Mouse (Mus musculus) myocyte (in vitro differentiated cells): Measurements from ENCODE around the gene Epha4. TPM values are rescaled to one million over a fixed set of nuclear protein-coding genes. Genes with fewer than 3 reads are reported as not detected.

Experiments
- H3K27me3 ChIP-seq: one replicate; pipeline ENCODE4 v1.6.1; 2011; ENCODE audit not compliant: control insufficient read depth, insufficient read depth, insufficient read length
- H3K36me3 ChIP-seq: one replicate; pipeline ENCODE4 v1.6.1; 2011; ENCODE audit not compliant: control insufficient read depth, insufficient read depth
- H3K4me2 ChIP-seq: one replicate; pipeline ENCODE4 v1.6.1; 2011; ENCODE audit warnings: low read depth, control low read depth
- H3K4me3 ChIP-seq: one replicate; pipeline ENCODE4 v1.5.1; 2011; ENCODE audit warnings: mild to moderate bottlenecking, control low read depth, moderate library complexity
- H3K79me2 ChIP-seq: one replicate; pipeline ENCODE4 v1.6.1; 2011; ENCODE audit not compliant: control insufficient read depth, insufficient read depth
- H3ac ChIP-seq: one replicate; pipeline ENCODE4 v1.6.1; 2011; ENCODE audit not compliant: control insufficient read depth, insufficient read length
- CEBPB ChIP-seq: IDR thresholded peaks from 2 replicates; pipeline ENCODE4 v1.6.1; 2011; ENCODE audit warnings: mild to moderate bottlenecking, moderate library complexity; ENCODE audit not compliant: poor library complexity, insufficient read depth, severe bottlenecking
- E2F4 ChIP-seq: IDR thresholded peaks from one replicate; pipeline ENCODE4 v1.6.1; 2011; ENCODE audit warnings: mild to moderate bottlenecking, control low read depth, moderate library complexity; ENCODE audit not compliant: insufficient read depth
- MAX ChIP-seq: IDR thresholded peaks from one replicate; pipeline ENCODE4 v1.6.1; 2011; ENCODE audit warnings: low read depth, mild to moderate bottlenecking, control low read depth
- MYOD1 ChIP-seq, 3 experiments: IDR thresholded peaks; one replicate each; pipeline ENCODE4 v1.6.1; 2011; ENCODE audit warnings: control low read depth in 2 of 3, low read depth in 2 of 3, mild to moderate bottlenecking in 2 of 3, moderate library complexity in 1 of 3; ENCODE audit not compliant: insufficient read length in 2 of 3, control insufficient read depth in 1 of 3
- MYOG ChIP-seq, 3 experiments: IDR thresholded peaks; one replicate each; pipeline ENCODE4 v1.6.1; 2011; ENCODE audit warnings: control low read depth in 2 of 3, low read depth in 2 of 3, mild to moderate bottlenecking in 2 of 3; ENCODE audit not compliant: insufficient read length in 2 of 3, control insufficient read depth in 1 of 3, insufficient read depth in 1 of 3
- POLR2A ChIP-seq: IDR thresholded peaks from one replicate; pipeline ENCODE4 v1.6.1; 2011; ENCODE audit warnings: low read depth, mild to moderate bottlenecking, control low read depth, moderate library complexity; ENCODE audit not compliant: insufficient read length
- POLR2AphosphoS2 ChIP-seq: IDR thresholded peaks from one replicate; pipeline ENCODE4 v1.6.1; 2011; ENCODE audit warnings: low read depth, control low read depth; ENCODE audit not compliant: insufficient read length
- REST ChIP-seq: IDR thresholded peaks from one replicate; pipeline ENCODE4 v1.6.1; 2011; ENCODE audit warnings: mild to moderate bottlenecking, control low read depth, moderate library complexity; ENCODE audit not compliant: insufficient read depth, insufficient read length
- SRF ChIP-seq: IDR thresholded peaks from one replicate; pipeline ENCODE4 v1.6.1; 2011; ENCODE audit warnings: low read depth; ENCODE audit not compliant: control insufficient read depth, insufficient read length
- TCF12 ChIP-seq: IDR thresholded peaks from one replicate; pipeline ENCODE4 v1.6.1; 2011; ENCODE audit warnings: mild to moderate bottlenecking, control low read depth; ENCODE audit not compliant: poor library complexity, insufficient read depth, severe bottlenecking
- TCF3 ChIP-seq: IDR thresholded peaks from one replicate; pipeline ENCODE4 v1.6.1; 2011; ENCODE audit warnings: low read depth, control low read depth; ENCODE audit not compliant: insufficient read length
- USF1 ChIP-seq: IDR thresholded peaks from one replicate; pipeline ENCODE4 v1.6.1; 2011; ENCODE audit warnings: low read depth, mild to moderate bottlenecking, control low read depth, moderate library complexity
- polyA plus RNA-seq: library from polyadenylated mRNA; unstranded; fragments of >200 nt; fragmentation: generic; extraction: Trizol; gene quantifications from one replicate; pipeline ENCODE4 v1.2.1, GENCODE M21; 2012; ENCODE audit warnings: missing spikeins

Epha4 gene
- polyA plus RNA-seq, 1 experiment = 0.29 TPM

DNA sequence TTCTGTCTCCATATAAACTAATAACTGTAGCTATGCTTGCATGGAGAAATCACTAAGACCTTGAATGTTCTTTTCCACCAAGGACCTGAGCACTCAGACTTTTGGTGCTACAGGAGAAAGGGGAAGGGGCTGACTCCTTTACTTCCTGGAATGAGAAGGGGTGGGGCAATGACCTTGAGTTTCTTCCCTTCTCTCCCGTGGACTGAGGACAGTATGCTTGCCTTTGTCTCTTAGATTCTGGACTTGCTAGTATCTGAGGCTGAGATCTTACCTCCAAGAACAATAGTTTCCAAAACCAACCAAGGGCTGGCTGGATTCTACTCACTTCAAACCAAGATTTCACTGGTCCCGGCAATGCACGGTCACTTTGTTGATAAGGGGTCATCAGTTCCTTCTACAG is 3.8 kb upstream of the Epha4 start:
- no peaks in the 10 kb centered on the region for H3K79me2 ChIP-seq
- H3K36me3 ChIP-seq = no peaks in the 10 kb centered on the region
- H3K27me3 ChIP-seq = no peaks in the 10 kb centered on the region

DNA sequence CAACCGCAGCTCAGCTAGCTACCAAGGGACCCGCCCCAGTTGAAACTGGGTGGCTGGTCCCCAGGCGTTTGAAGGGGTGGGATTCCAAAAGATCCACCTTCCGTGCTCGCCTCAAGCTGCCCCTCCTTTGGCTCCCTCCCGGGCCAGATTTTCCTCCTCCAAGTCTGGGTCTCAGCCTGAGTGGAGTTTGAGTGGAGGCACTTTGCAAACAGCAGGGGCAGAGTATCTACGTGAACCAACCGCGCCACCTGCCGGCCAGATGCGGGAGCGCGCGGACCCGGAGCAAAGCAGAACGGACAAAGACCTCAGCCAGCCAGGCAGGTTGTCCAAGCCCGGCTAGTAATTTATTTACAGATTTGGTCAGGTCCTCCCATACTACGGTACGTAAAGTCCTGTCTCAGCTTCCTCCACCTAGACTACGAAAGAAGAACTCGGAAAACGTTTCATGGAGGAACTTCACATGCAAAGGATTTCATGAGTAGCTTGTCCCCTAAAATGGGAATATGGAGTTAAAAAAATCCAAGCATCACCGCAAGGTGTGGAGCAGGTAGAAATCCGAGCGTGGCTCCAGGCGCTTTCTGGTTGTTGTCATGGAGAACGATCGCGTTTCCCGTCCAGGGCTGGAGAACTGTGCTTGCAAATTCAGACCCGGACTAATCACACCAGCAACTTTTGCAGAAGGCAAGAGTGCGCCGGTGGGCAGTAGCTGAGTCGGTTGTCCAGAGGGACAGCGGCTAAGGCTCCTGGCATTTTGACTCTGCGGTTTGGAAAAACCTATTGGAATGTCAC is 1.5 kb upstream of the Epha4 start:
- no peak for TF ChIP-seq MAX
- Histone ChIP-seq H3K36me3 (no peaks in the 10 kb centered on the region), H3ac (no peak overlapping the region), H3K27me3 (no peaks in the 10 kb centered on the region), H3K4me2 (peak overlapping the region; percentile 98), H3K4me3 (no peak overlapping the region), H3K79me2 (no peaks in the 10 kb centered on the region)

More for the DNA sequence above, 3.8 kb upstream of the Epha4 start:
- no peak overlapping the region for H3K4me2 ChIP-seq
- H3ac ChIP-seq = no peak overlapping the region
- no peak overlapping the region for H3K4me3 ChIP-seq
- no peak for TF ChIP-seq REST
- TF ChIP-seq POLR2A = no peak
- no peak for TF ChIP-seq E2F4
- no peak for TF ChIP-seq MYOG (IDR thresholded peaks at IDR 0.05; ENCODE audit: control insufficient read depth in 1 of 3, insufficient read depth in 1 of 3, insufficient read length in 2 of 3, low read depth in 2 of 3)
- no peak for TF ChIP-seq POLR2AphosphoS2

DNA sequence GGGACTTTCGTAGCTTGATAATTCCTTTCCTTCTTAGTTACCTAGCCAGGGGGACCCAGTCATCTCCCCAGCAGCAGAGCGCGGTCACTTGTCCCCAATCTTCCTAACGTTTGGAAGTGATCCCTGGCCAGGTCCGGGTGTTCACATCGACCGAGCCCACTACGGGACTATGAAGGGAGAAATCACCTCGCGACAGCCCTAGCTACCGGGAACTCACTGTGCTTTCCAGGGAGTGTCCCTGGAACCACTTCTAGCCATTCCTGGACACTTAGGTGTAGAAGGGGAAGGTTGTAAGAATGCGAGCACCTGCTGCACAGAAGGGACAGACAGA is 728 bp upstream of the Epha4 start:
- H3K4me3 ChIP-seq = peak overlapping the region; percentile 30
- H3K79me2 ChIP-seq = no peaks in the 10 kb centered on the region
- no peaks in the 10 kb centered on the region for H3K36me3 ChIP-seq
- no peaks in the 10 kb centered on the region for H3K27me3 ChIP-seq
- no peak overlapping the region for H3ac ChIP-seq
- H3K4me2 ChIP-seq = peak overlapping the region; percentile 98
- no peak for TF ChIP-seq CEBPB
- TF ChIP-seq SRF = no peak
- no peak for TF ChIP-seq TCF12

DNA sequence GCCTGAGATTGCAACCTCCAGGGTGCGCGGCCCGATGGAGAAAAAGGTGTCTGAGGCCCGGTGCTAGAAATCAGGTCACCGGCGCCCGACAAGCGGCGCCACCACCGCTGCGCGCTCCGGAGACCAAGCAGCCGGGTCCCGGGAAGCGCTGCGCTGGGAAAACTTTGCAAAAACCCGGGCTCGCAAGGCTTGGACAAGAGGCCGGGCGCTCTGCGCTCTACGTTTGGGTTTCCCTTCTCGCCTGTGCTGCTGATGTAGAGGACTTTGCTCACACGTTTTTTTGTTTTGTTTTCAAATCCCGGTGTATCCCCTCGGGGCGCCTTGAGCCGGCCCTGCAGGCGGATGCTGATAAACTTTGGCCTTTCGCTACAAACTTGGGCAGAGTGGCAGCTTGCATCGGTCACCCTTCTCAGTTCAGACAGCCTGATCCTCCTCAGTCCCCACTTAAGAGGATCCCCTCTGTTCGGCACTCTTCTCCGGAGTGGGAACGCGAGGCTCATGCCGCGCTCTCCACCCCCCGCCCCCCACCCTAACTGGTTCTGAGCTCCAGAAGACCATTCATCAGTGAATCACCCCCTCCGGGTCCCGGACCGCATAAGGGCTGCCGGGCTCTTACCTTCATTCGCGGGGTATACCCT is 444 bp downstream of the Epha4 start:
- Histone ChIP-seq H3K36me3 (no peaks in the 10 kb centered on the region), H3K79me2 (no peaks in the 10 kb centered on the region), H3ac (no peak overlapping the region), H3K27me3 (no peaks in the 10 kb centered on the region), H3K4me2 (peak overlapping the region; percentile 98), H3K4me3 (peak overlapping the region; percentile 30)
- TF ChIP-seq POLR2A (no peak), POLR2AphosphoS2 (no peak), E2F4 (no peak), SRF (no peak), TCF3 (no peak), MYOG (IDR thresholded peaks at IDR 0.05; ENCODE audit: control insufficient read depth in 1 of 3, insufficient read depth in 1 of 3, insufficient read length in 2 of 3, low read depth in 2 of 3) (no peak), MYOD1 (IDR thresholded peaks at IDR 0.05; ENCODE audit: control insufficient read depth in 1 of 3, insufficient read length in 2 of 3, low read depth in 2 of 3) (no peak), REST (no peak), TCF12 (no peak), MAX (no peak), CEBPB (no peak), USF1 (no peak)

DNA sequence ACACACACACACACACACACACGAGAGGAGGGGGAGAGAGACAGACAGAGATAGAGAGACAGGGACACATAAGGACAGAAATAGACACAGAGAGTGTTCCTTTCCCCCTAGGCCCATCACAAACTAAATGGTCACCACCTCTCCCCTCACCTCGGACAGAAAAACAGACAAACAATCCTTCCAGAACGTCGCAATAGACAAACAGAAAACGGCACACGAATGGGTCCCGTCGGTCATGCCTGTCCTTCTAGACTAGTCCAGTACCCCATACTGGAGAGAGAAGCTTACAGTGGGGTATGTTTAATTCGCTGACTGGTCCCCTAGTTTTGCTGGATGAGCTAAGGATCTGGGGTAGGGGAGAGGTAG is 946 bp downstream of the Epha4 start:
- H3K27me3 ChIP-seq = no peaks in the 10 kb centered on the region
- H3K36me3 ChIP-seq = no peaks in the 10 kb centered on the region
- no peak overlapping the region for H3ac ChIP-seq
- peak overlapping the region; percentile 98 for H3K4me2 ChIP-seq
- TF ChIP-seq SRF (no peak), MYOG (IDR thresholded peaks at IDR 0.05; ENCODE audit: control insufficient read depth in 1 of 3, insufficient read depth in 1 of 3, insufficient read length in 2 of 3, low read depth in 2 of 3) (no peak), POLR2A (no peak), TCF3 (no peak), MAX (no peak)
- H3K79me2 ChIP-seq = no peaks in the 10 kb centered on the region
- peak overlapping the region; percentile 30 for H3K4me3 ChIP-seq
